Mouse (Mus musculus): ENCODE measurements around the gene Gm11627. TPM values are rescaled to one million over a fixed set of nuclear protein-coding genes. Genes with fewer than 3 reads are reported as not detected.

Gm11627 gene
- polyA plus RNA-seq, 1 experiment from 2014 or later: 5.3 TPM

GRCm38 (mm10) chr11:102531425-102531824 lies 47.8 kb downstream of the Gm11627 start:
- no peaks in the 10 kb centered on the region for H3K4me1 ChIP-seq (replicated peaks)
- no peaks in the 10 kb centered on the region for H3K9me3 ChIP-seq
- no peak overlapping the region for H3K4me3 ChIP-seq (replicated peaks)
- no peak for ATAC-seq (ENCODE audit: insufficient number of reproducible peaks, insufficient read depth, low FRiP score, low TSS enrichment, low read depth)
- no peak overlapping the region for H3K4me2 ChIP-seq
- no peak overlapping the region for H3K27ac ChIP-seq
- H3K27me3 ChIP-seq: no peaks in the 10 kb centered on the region
- H3K36me3 ChIP-seq: peaks cover 16% of the 10 kb centered on the region; the same call in 1 of the 2 replicates
- WGBS: 34% methylated on average over 5 of the region's 5 CpGs
- no peak overlapping the region for H3K9ac ChIP-seq (replicated peaks)

Other genes with a start within 250 kb of the Gm11627 start
- gene Slc4a1, start 213.3 kb downstream of the Gm11627 start, polyA plus RNA-seq (2016; fragmentation: Nextera tagmentation; extraction: Ambion mirVana): 22.6 and 25.0 TPM in 2 replicates
- gene Rundc3a, start 186.1 kb downstream of the Gm11627 start, polyA plus RNA-seq (2016; fragmentation: Nextera tagmentation; extraction: Ambion mirVana): 1.7 and 2.3 TPM in 2 replicates
- gene Slc25a39, start 171.5 kb downstream of the Gm11627 start, polyA plus RNA-seq (2016; fragmentation: Nextera tagmentation; extraction: Ambion mirVana): 164 and 174 TPM in 2 replicates
- 101 and 106 TPM in 2 replicates for gene Grn, start 149.1 kb downstream of the Gm11627 start, polyA plus RNA-seq (2016; fragmentation: Nextera tagmentation; extraction: Ambion mirVana)
- 9.7 and 10.7 TPM in 2 replicates for gene Fam171a2, start 131.8 kb downstream of the Gm11627 start, polyA plus RNA-seq (2016; fragmentation: Nextera tagmentation; extraction: Ambion mirVana)
- 6.9 and 7.0 TPM in 2 replicates for gene Itga2b, start 109.3 kb downstream of the Gm11627 start, polyA plus RNA-seq (2016; fragmentation: Nextera tagmentation; extraction: Ambion mirVana)
- gene Gpatch8, start 23.1 kb downstream of the Gm11627 start, polyA plus RNA-seq (2016; fragmentation: Nextera tagmentation; extraction: Ambion mirVana): 66.5 and 77.6 TPM in 2 replicates
- gene Fzd2, start 24.9 kb upstream of the Gm11627 start, polyA plus RNA-seq (2016; fragmentation: Nextera tagmentation; extraction: Ambion mirVana): 77.9 and 82.7 TPM in 2 replicates
- gene Meioc, start 84.3 kb upstream of the Gm11627 start, polyA plus RNA-seq (2016; fragmentation: Nextera tagmentation; extraction: Ambion mirVana): 0.98 and 1.3 TPM in 2 replicates
- 52.4 and 54.9 TPM in 2 replicates for gene Ccdc43, start 118.3 kb upstream of the Gm11627 start, polyA plus RNA-seq (2016; fragmentation: Nextera tagmentation; extraction: Ambion mirVana)
- gene Adam11, start 182.0 kb upstream of the Gm11627 start, polyA plus RNA-seq (2016; fragmentation: Nextera tagmentation; extraction: Ambion mirVana): 20.9 and 22.2 TPM in 2 replicates
- gene Gjc1, start 240.2 kb upstream of the Gm11627 start, polyA plus RNA-seq (2016; fragmentation: Nextera tagmentation; extraction: Ambion mirVana): 117 and 118 TPM in 2 replicates

Data from limb, embryonic 12.5 days (tissue).